Mouse (Mus musculus): Measurements from ENCODE around the gene Wdr31. TPM values are rescaled to one million over a fixed set of nuclear protein-coding genes. Genes with fewer than 3 reads are reported as not detected.

Gene Wdr31
- total and polyA plus RNA-seq, 3 experiments, result 3.0 to 5.0 (median 3.8) TPM

DNA sequence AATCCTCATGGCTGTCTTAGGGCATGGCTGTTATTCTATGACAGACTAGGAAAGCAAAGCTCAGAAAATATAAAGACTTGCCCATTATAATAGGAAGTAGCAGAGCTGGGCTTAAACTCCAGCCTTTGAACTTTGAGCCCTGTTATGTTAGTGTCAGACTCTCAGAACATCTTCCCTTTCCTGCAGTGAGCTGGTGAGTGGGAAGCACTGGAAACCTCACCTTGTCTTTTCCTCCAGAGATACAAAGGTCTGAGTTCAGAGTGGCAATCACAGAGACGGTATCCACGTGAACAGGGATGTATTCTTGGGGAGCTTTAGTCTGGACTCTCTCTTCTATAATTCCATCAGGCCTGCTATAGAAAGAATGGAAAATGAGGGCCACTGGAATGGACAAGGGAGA is 7.6 kb downstream of the Wdr31 start:
- in situ Hi-C loops (cut with MboI; ENCODE audit: low pct_ligation_motif_present, low pct_unique_long_range_greater_than_20kb, low sequenced_read_pairs), result no loop called here
- Histone ChIP-seq H3K9ac (ENCODE audit: insufficient read depth, low read depth) (no peak overlapping the region), H3K4me3 (replicated peaks in 1 of 3; ENCODE audit: low read depth in 2 of 3, low read length in 2 of 3, poor library complexity in 1 of 3) (no peak overlapping the region), H3K4me1 (ENCODE audit: control insufficient read depth in 1 of 2, insufficient read depth in 2 of 2) (no peaks in the 10 kb centered on the region), H3K79me2 (replicated peaks; ENCODE audit: control insufficient read depth, extremely low read depth, insufficient read depth, poor library complexity, severe bottlenecking) (no peaks in the 10 kb centered on the region), H3K27ac (ENCODE audit: insufficient read depth, low read depth) (no peak overlapping the region), H3K36me3 (replicated peaks in 1 of 2; ENCODE audit: control insufficient read depth in 1 of 2, insufficient read depth in 1 of 2, low read length in 1 of 2) (peaks cover 4 to 22% of the 10 kb centered on the region in 2 experiments), H3K27me3 (replicated peaks) (no peaks in the 10 kb centered on the region), H3K9me3 (replicated peaks; ENCODE audit: low read length) (no peaks in the 10 kb centered on the region), H3K4me2 (ENCODE audit: insufficient read depth, low read depth, poor library complexity, severe bottlenecking) (no peak overlapping the region)
- TF ChIP-seq ELF1 (IDR thresholded peaks at IDR 0.05; ENCODE audit: low read depth, low read length) (no peak), TBP (conservative IDR thresholded peaks at IDR 0.05; ENCODE audit: low read depth, low read length) (no peak), UBTF (IDR thresholded peaks at IDR 0.05; ENCODE audit: low read depth, low read length) (no peak), IRF4 (IDR thresholded peaks at IDR 0.05; ENCODE audit: low read depth, low read length) (no peak), USF1 (IDR thresholded peaks at IDR 0.05; ENCODE audit: low read depth, low read length) (no peak), GABPA (IDR thresholded peaks at IDR 0.05; ENCODE audit: insufficient replicate concordance, low read depth, low read length) (no peak), ETS1 (conservative IDR thresholded peaks at IDR 0.05; ENCODE audit: low read depth, low read length) (no peak), POLR2A (IDR thresholded peaks at IDR 0.05; ENCODE audit: low read depth, low read length) (no peak), SMC3 (IDR thresholded peaks at IDR 0.05; ENCODE audit: low read depth, low read length) (no peak), JUND (conservative IDR thresholded peaks at IDR 0.05; ENCODE audit: low read depth, low read length) (no peak), MXI1 (IDR thresholded peaks at IDR 0.05; ENCODE audit: low read depth, low read length) (no peak), JUN (IDR thresholded peaks at IDR 0.05; ENCODE audit: insufficient read depth, low read depth, low read length) (no peak), NRF1 (IDR thresholded peaks at IDR 0.05; ENCODE audit: low read depth, low read length) (no peak)
- dilution Hi-C loops (cut with MboI; ENCODE audit: extremely low pct_ligation_motif_present, extremely low pct_unique_long_range_greater_than_20kb, low sequenced_read_pairs), result no loop called here
- no peak for DNase-seq (ENCODE audit: extremely low read depth)

DNA sequence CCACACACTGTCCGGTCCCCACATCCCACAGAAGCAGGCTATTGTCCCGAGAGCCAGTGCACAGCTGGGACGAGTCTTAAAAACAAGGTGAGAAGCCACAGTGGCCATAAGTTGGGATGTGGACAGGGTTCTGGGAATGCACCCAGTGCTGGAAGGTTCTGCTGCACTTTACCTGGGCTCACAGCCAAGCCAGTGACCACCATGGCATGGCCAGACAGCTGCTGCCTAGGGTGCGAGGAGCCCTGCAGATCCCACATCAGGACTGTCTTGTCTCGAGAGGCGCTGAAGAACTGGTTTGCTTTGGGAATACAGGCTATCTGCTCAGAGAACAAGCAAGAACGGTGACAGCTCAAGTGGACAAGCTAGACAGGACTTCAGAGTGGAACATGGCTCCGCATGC is 10.3 kb downstream of the Wdr31 start:
- in situ Hi-C loops (cut with MboI; ENCODE audit: low pct_ligation_motif_present, low pct_unique_long_range_greater_than_20kb, low sequenced_read_pairs), result no loop called here
- H3K4me2 ChIP-seq (ENCODE audit: insufficient read depth, low read depth, poor library complexity, severe bottlenecking), result no peak overlapping the region
- DNase-seq (ENCODE audit: extremely low read depth), result no peak
- no peaks in the 10 kb centered on the region for H3K9me3 ChIP-seq (replicated peaks; ENCODE audit: low read length)
- H3K4me1 ChIP-seq (ENCODE audit: control insufficient read depth in 1 of 2, insufficient read depth in 2 of 2), result no peaks in the 10 kb centered on the region
- TF ChIP-seq USF1 (IDR thresholded peaks at IDR 0.05; ENCODE audit: low read depth, low read length), result no peak
- TF ChIP-seq MYC (IDR thresholded peaks at IDR 0.05; ENCODE audit: low read depth, low read length), result no peak
- TF ChIP-seq USF2 (conservative IDR thresholded peaks at IDR 0.05; ENCODE audit: low read depth, low read length), result no peak
- TF ChIP-seq KAT2A (IDR thresholded peaks at IDR 0.05; ENCODE audit: insufficient replicate concordance, low read length), result no peak
- no peak for TF ChIP-seq EP300 (IDR thresholded peaks at IDR 0.05; ENCODE audit: low read length)
- TF ChIP-seq CHD2 (IDR thresholded peaks at IDR 0.05; ENCODE audit: low read length), result no peak
- no peak for TF ChIP-seq GABPA (IDR thresholded peaks at IDR 0.05; ENCODE audit: insufficient replicate concordance, low read depth, low read length)
- TF ChIP-seq ZKSCAN1 (IDR thresholded peaks at IDR 0.05; ENCODE audit: borderline replicate concordance, low read depth, low read length), result no peak
- no peak for TF ChIP-seq MAFK (IDR thresholded peaks at IDR 0.05; ENCODE audit: insufficient replicate concordance, low read length)
- no peak for TF ChIP-seq POLR2AphosphoS2 (IDR thresholded peaks at IDR 0.05; ENCODE audit: low read depth, low read length)
- no peak for TF ChIP-seq E2F4 (IDR thresholded peaks at IDR 0.05; ENCODE audit: insufficient replicate concordance, low read depth, low read length)
- no peak for TF ChIP-seq ZC3H11A (IDR thresholded peaks at IDR 0.05; ENCODE audit: low read depth, low read length)
- no peak for TF ChIP-seq BHLHE40 (IDR thresholded peaks at IDR 0.05; ENCODE audit: low read depth, low read length)
- TF ChIP-seq TCF12 (IDR thresholded peaks at IDR 0.05; ENCODE audit: low read depth, low read length), result no peak
- TF ChIP-seq ZMIZ1 (IDR thresholded peaks at IDR 0.05; ENCODE audit: low read depth, low read length), result no peak
- TF ChIP-seq MAX (IDR thresholded peaks at IDR 0.05; ENCODE audit: low read length), result no peak
- no peaks in the 10 kb centered on the region for H3K79me2 ChIP-seq (replicated peaks; ENCODE audit: control insufficient read depth, extremely low read depth, insufficient read depth, poor library complexity, severe bottlenecking)
- H3K4me3 ChIP-seq (replicated peaks in 1 of 3; ENCODE audit: low read depth in 2 of 3, low read length in 2 of 3, poor library complexity in 1 of 3), result no peak overlapping the region
- no peak overlapping the region for H3K9ac ChIP-seq (ENCODE audit: insufficient read depth, low read depth)
- H3K27ac ChIP-seq (ENCODE audit: insufficient read depth, low read depth), result no peak overlapping the region
- dilution Hi-C loops (cut with MboI; ENCODE audit: extremely low pct_ligation_motif_present, extremely low pct_unique_long_range_greater_than_20kb, low sequenced_read_pairs), result no loop called here
- no peaks in the 10 kb centered on the region for H3K27me3 ChIP-seq (replicated peaks)
- peaks cover 4 to 25% of the 10 kb centered on the region in 2 experiments for H3K36me3 ChIP-seq (replicated peaks in 1 of 2; ENCODE audit: control insufficient read depth in 1 of 2, insufficient read depth in 1 of 2, low read length in 1 of 2)
